Mouse (Mus musculus) olfactory bulb, adult 2 months (tissue): ENCODE data around the gene Olfr1325.

ENCODE experiments used
- CTCF ChIP-seq: fragments of 200-500 bp; IDR thresholded peaks from 2 replicates; pipeline ENCODE4 v1.5.1; 2012; ENCODE audit warnings: low read depth, mild to moderate bottlenecking, low read length, moderate library complexity; ENCODE audit not compliant: insufficient read depth
- POLR2A ChIP-seq: fragments of 200-500 bp; IDR thresholded peaks from 2 replicates; pipeline ENCODE4 v1.6.1; 2012; ENCODE audit warnings: mild to moderate bottlenecking, low read depth, low read length, moderate library complexity; ENCODE audit not compliant: insufficient read depth

GRCm38 (mm10) chrX:74592379-74592778 lies at the start of gene Olfr1325:
- TF ChIP-seq POLR2A (no peak), CTCF (no peak)
